Mouse (Mus musculus) testis, adult 2 months (tissue): Measurements from ENCODE around the gene Krt19. TPM values are rescaled to one million over a fixed set of nuclear protein-coding genes. Genes with fewer than 3 reads are reported as not detected.

ENCODE experiments used
- H3K27ac ChIP-seq: fragments of 200-500 bp; 2 replicates; pipeline ENCODE4 v1.5.1; 2012; ENCODE audit warnings: low read depth, low read length; ENCODE audit not compliant: control insufficient read depth, insufficient read depth
- H3K27me3 ChIP-seq: fragments of 200-500 bp; 2 replicates; pipeline ENCODE4 v1.6.1; 2012; ENCODE audit warnings: mild to moderate bottlenecking, low read length, moderate library complexity; ENCODE audit not compliant: control insufficient read depth, insufficient read depth
- H3K36me3 ChIP-seq: fragments of 200-500 bp; 2 replicates; pipeline ENCODE4 v1.6.1; 2012; ENCODE audit warnings: mild to moderate bottlenecking, low read length; ENCODE audit not compliant: control insufficient read depth, insufficient read depth
- H3K4me1 ChIP-seq: fragments of 200-500 bp; 2 replicates; pipeline ENCODE4 v1.6.1; 2012; ENCODE audit warnings: low read length; ENCODE audit not compliant: control insufficient read depth, insufficient read depth
- H3K4me3 ChIP-seq: fragments of 200-500 bp; 2 replicates; pipeline ENCODE4 v1.5.1; 2012; ENCODE audit warnings: low read depth, mild to moderate bottlenecking, low read length, moderate library complexity, mixed read lengths; ENCODE audit not compliant: control insufficient read depth
- CTCF ChIP-seq: fragments of 200-500 bp; IDR thresholded peaks from 2 replicates; pipeline ENCODE4 v1.5.1; 2012; ENCODE audit warnings: low read depth, mild to moderate bottlenecking, inconsistent platforms, low read length, moderate library complexity; ENCODE audit not compliant: control insufficient read depth, insufficient read depth, insufficient replicate concordance
- POLR2A ChIP-seq: fragments of 200-500 bp; IDR thresholded peaks from 2 replicates; pipeline ENCODE4 v1.6.1; 2012; ENCODE audit warnings: low read depth, mild to moderate bottlenecking, inconsistent platforms, low read length, moderate library complexity; ENCODE audit not compliant: control insufficient read depth
- polyA plus RNA-seq: library from polyadenylated mRNA; depleted of rRNA; stranded (reverse); fragments of >200 nt; gene quantifications from 2 replicates; pipeline ENCODE4 v1.2.3, GENCODE M21; 2012

The Krt19 gene
- polyA plus RNA-seq, 1 experiment: 0.75 TPM

GRCm38 (mm10) chr11:100145858-100146560 lies 2.5 kb downstream of the Krt19 start:
- TF ChIP-seq CTCF: no peak
- no peak for TF ChIP-seq POLR2A
- peaks cover 3% of the 10 kb centered on the region for H3K4me1 ChIP-seq
- H3K27ac ChIP-seq: no peak overlapping the region
- H3K27me3 ChIP-seq: no peaks in the 10 kb centered on the region
- H3K4me3 ChIP-seq: no peak overlapping the region
- no peaks in the 10 kb centered on the region for H3K36me3 ChIP-seq

- Histone ChIP-seq H3K4me3 (peak overlapping the region; percentile 6; the same call in 1 of the 2 replicates), H3K27ac (no peak overlapping the region), H3K27me3 (no peaks in the 10 kb centered on the region), H3K36me3 (no peaks in the 10 kb centered on the region), H3K4me1 (peaks cover 3% of the 10 kb centered on the region)
- no peak for TF ChIP-seq CTCF
- TF ChIP-seq POLR2A: no peak
These were observed 3.4 kb downstream of the Krt19 start for GRCm38 (mm10) chr11:100145104-100145503.

GRCm38 (mm10) chr11:100140966-100141365 lies 7.5 kb downstream of the Krt19 start:
- no peak for TF ChIP-seq CTCF
- TF ChIP-seq POLR2A: no peak
- Histone ChIP-seq H3K27ac (no peak overlapping the region), H3K27me3 (no peaks in the 10 kb centered on the region), H3K4me1 (peaks cover 3% of the 10 kb centered on the region), H3K4me3 (no peak overlapping the region), H3K36me3 (no peaks in the 10 kb centered on the region)

GRCm38 (mm10) chr11:100139391-100139790 lies 9.1 kb downstream of the Krt19 start:
- TF ChIP-seq POLR2A: no peak
- TF ChIP-seq CTCF: no peak
- Histone ChIP-seq H3K27me3 (no peaks in the 10 kb centered on the region), H3K27ac (no peak overlapping the region), H3K4me3 (no peak overlapping the region), H3K4me1 (no peaks in the 10 kb centered on the region), H3K36me3 (no peaks in the 10 kb centered on the region)

GRCm38 (mm10) chr11:100138809-100139208 lies 9.7 kb downstream of the Krt19 start:
- H3K4me1 ChIP-seq: no peaks in the 10 kb centered on the region
- TF ChIP-seq CTCF (no peak), POLR2A (no peak)
- H3K27ac ChIP-seq: no peak overlapping the region
- no peaks in the 10 kb centered on the region for H3K27me3 ChIP-seq
- H3K4me3 ChIP-seq: no peak overlapping the region
- H3K36me3 ChIP-seq: no peaks in the 10 kb centered on the region

GRCm38 (mm10) chr11:100137693-100138092 lies 10.8 kb downstream of the Krt19 start:
- Histone ChIP-seq H3K27ac (no peak overlapping the region), H3K4me1 (no peaks in the 10 kb centered on the region)
- no peak for TF ChIP-seq POLR2A
- no peak for TF ChIP-seq CTCF

GRCm38 (mm10) chr11:100136559-100136958 lies 11.9 kb downstream of the Krt19 start:
- H3K27ac ChIP-seq: no peak overlapping the region
- TF ChIP-seq CTCF (no peak), POLR2A (no peak)

More at GRCm38 (mm10) chr11:100137693-100138092, 10.8 kb downstream of the Krt19 start:
- Histone ChIP-seq H3K4me3 (no peak overlapping the region), H3K27me3 (no peaks in the 10 kb centered on the region), H3K36me3 (no peaks in the 10 kb centered on the region)

More at GRCm38 (mm10) chr11:100136559-100136958, 11.9 kb downstream of the Krt19 start:
- no peaks in the 10 kb centered on the region for H3K4me1 ChIP-seq
- H3K27me3 ChIP-seq: no peaks in the 10 kb centered on the region
- H3K4me3 ChIP-seq: no peak overlapping the region
- no peaks in the 10 kb centered on the region for H3K36me3 ChIP-seq
